Mouse (Mus musculus): ENCODE measurements around the gene Zc3hav1l. TPM values are rescaled to one million over a fixed set of nuclear protein-coding genes. Genes with fewer than 3 reads are reported as not detected.

Zc3hav1l gene
- polyA plus RNA-seq (2016; fragmentation: Nextera tagmentation; extraction: Ambion mirVana), result 15.6 and 17.6 TPM in 2 replicates

DNA sequence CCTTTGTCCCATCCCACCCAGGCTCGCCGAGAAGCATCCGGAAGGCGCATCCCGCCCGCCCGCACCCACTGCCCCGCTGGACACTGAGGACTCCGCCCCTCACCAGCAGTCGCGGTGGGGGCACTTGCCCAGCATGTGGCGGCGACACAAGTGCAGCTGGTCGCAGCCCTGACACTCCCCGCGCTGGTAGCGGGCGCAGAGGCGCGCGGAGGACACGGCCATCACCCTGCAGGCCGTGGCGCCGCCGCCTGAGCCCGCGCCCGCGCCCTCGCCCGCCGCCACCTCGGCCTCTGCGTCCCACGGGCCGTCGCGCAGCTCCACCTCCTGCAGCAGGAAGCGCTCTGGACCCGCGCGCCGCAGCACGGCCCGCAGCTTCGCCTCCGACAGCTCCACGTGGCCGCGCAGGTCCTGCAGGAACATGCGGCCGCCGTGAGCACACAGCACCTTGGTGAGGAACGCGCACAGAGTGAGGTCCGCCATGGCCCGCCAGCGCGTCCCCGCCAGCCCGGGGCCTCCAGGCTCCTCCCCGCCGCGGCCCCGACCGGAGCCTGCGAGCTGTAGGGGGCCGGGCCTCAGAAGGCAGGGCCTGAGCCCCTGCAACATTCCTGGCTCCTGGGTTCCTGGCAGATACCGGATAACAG, at the start of gene Zc3hav1l:
Gene Zc3hav1l (minus strand): TSS at position 499 of the 641 bp plus-strand sequence.
- H3K9me3 ChIP-seq, result no peaks in the 10 kb centered on the region
- peak within 1 kb of the TSS; percentile 99 for H3K27ac ChIP-seq
- no peaks in the 10 kb centered on the region for H3K27me3 ChIP-seq
- peaks cover 30% of the 10 kb centered on the region for H3K36me3 ChIP-seq
- ATAC-seq (ENCODE audit: insufficient number of reproducible peaks, insufficient read depth, low FRiP score, low TSS enrichment), result peak; percentile 96
- H3K4me1 ChIP-seq, result peaks cover 4% of the 10 kb centered on the region; the same call in 1 of the 2 replicates
- H3K4me3 ChIP-seq, result peak within 1 kb of the TSS; percentile 74
- peak within 1 kb of the TSS; percentile 58 for H3K4me2 ChIP-seq (replicated peaks)
- WGBS, result under 1% methylated on average over 54 of the region's 70 CpGs
- peak within 1 kb of the TSS; percentile 94 for H3K9ac ChIP-seq

DNA sequence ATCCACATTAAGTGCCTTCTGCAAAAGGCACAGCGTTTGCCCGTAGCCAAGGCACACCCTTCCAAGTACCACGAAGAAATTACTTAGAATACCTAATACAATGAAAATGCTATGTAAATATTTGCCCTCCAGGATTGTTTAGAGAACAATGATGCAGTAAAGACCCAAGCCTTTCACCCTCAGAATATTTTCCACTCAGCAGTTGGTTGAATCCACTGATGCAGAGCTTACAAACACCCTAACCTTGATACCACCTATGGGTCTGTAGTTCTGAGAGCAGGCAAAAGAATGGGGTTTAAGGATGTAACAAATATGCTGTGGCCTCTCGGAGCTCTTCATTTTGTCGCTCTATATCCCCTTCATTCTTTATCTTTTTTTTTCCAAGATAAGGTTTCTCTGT, 48.8 kb upstream of the Zc3hav1l start:
- peaks cover 24% of the 10 kb centered on the region for H3K27me3 ChIP-seq
- no peak for ATAC-seq (ENCODE audit: insufficient number of reproducible peaks, insufficient read depth, low FRiP score, low TSS enrichment)
- H3K4me2 ChIP-seq (replicated peaks), result no peak overlapping the region
- H3K4me1 ChIP-seq, result no peaks in the 10 kb centered on the region
- H3K9me3 ChIP-seq, result no peaks in the 10 kb centered on the region
- no peak overlapping the region for H3K9ac ChIP-seq
- 76% methylated on average over 5 of the region's 5 CpGs for WGBS
- H3K36me3 ChIP-seq, result no peaks in the 10 kb centered on the region
- H3K27ac ChIP-seq, result no peak overlapping the region
- H3K4me3 ChIP-seq, result no peak overlapping the region

DNA sequence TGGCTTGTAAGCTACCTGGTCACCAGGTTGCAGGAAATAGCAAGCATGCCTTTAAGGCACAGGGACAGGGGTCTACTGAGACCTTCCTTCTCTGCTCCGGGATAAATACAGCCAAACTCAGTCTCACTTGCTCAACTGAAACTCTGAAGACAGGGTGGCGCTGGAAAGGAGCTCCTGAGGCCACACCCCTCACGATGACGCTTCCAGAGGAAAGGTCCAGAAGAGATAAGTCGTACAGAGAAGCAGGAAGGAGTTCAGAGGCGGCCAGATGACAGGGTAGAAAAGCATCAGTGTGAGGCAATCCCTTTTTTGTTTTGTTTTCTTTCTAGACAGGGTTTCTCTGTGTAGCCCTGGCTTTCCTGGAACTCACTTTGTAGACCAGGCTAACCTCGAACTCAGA, 46.7 kb upstream of the Zc3hav1l start:
- Histone ChIP-seq H3K9ac (no peak overlapping the region), H3K4me3 (no peak overlapping the region), H3K4me2 (replicated peaks) (no peak overlapping the region), H3K9me3 (no peaks in the 10 kb centered on the region), H3K27ac (no peak overlapping the region), H3K4me1 (no peaks in the 10 kb centered on the region), H3K27me3 (peaks cover 7% of the 10 kb centered on the region; the same call in 1 of the 2 replicates), H3K36me3 (no peaks in the 10 kb centered on the region)
- WGBS, result 50% methylated on average over 7 of the region's 7 CpGs
- no peak for ATAC-seq (ENCODE audit: insufficient number of reproducible peaks, insufficient read depth, low FRiP score, low TSS enrichment)

DNA sequence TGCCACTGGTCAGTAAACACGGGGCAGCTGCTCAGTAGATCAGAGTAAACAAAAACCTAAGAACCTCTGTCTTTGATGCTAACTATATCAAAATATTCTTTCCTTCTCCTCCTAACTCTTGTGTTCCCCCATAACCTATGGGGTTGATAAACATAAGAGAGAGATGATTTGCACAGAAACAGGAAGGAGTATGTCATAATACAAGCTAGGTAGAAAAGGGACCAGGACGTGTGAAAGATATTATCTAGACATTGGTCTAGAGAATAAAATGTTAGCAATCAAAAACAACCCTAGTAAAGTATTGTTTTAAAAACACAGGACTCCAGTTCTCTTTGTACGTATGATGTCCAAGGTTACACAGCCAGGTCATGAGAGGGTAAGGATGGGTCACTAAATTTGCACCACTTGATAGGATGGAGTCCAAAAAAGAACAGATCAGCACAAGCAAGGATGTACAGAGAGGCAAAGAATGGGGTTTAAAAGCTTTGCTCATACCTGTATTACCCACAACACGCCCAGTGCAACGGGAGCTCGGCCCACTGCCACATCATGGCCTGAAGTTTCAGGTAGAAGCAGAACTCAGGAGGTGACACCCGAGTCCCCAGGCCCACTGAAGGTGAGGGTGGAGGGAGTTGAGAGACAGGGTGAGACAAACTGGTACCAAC, 45.1 kb upstream of the Zc3hav1l start:
- no peak overlapping the region for H3K4me3 ChIP-seq
- no peaks in the 10 kb centered on the region for H3K36me3 ChIP-seq
- WGBS, result 82% methylated on average over 7 of the region's 7 CpGs
- no peak for ATAC-seq (ENCODE audit: insufficient number of reproducible peaks, insufficient read depth, low FRiP score, low TSS enrichment)
- no peaks in the 10 kb centered on the region for H3K9me3 ChIP-seq
- no peak overlapping the region for H3K4me2 ChIP-seq (replicated peaks)
- H3K27ac ChIP-seq, result no peak overlapping the region
- no peak overlapping the region for H3K9ac ChIP-seq
- H3K4me1 ChIP-seq, result no peaks in the 10 kb centered on the region
- no peaks in the 10 kb centered on the region for H3K27me3 ChIP-seq

DNA sequence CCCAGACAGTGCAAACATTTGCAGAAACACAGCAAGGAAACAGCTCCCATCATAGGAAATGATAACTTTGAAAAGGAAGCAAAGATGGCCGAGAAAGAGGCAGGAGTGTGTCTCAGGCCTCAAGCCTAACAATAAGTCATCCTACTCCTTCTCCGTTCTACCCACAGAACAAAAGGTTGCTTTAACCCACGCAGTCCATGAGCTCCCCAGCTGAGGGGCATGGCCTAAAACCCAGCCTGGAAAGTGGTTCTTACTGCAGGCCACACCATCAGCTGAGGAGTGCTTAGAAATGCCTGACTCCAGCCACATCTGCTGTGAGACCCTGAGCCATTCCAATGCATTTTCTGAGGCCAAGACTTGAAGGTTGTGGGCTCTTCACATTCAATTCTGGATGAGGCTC, 44.5 kb upstream of the Zc3hav1l start:
- H3K9me3 ChIP-seq, result no peaks in the 10 kb centered on the region
- 56% methylated on average over 3 of the region's 3 CpGs for WGBS

DNA sequence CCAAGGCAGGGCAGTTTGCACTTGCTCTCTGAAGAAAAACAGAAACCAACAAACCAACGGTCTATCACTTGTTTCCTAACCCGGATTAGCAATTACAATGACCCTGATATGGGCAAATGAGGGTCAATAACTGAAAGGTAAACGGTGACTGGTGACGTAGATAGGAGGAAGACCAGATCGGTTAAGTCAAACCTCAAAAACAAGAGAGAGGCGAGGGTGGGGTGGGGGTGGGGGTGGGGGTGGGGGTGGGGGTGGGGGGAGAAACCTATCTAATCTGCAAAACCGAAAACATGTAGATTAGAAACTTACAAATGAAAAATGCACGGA, 43.6 kb upstream of the Zc3hav1l start:
- WGBS, result 78% methylated on average over 7 of the region's 8 CpGs
- H3K27ac ChIP-seq, result no peak overlapping the region
- H3K4me3 ChIP-seq, result no peak overlapping the region
- H3K36me3 ChIP-seq, result no peaks in the 10 kb centered on the region
- H3K27me3 ChIP-seq, result no peaks in the 10 kb centered on the region
- no peak overlapping the region for H3K4me2 ChIP-seq (replicated peaks)
- no peaks in the 10 kb centered on the region for H3K9me3 ChIP-seq
- H3K9ac ChIP-seq, result no peak overlapping the region
- ATAC-seq (ENCODE audit: insufficient number of reproducible peaks, insufficient read depth, low FRiP score, low TSS enrichment), result no peak
- no peaks in the 10 kb centered on the region for H3K4me1 ChIP-seq

More for the DNA sequence above, 44.5 kb upstream of the Zc3hav1l start:
- H3K9ac ChIP-seq, result no peak overlapping the region
- H3K36me3 ChIP-seq, result no peaks in the 10 kb centered on the region
- H3K4me1 ChIP-seq, result no peaks in the 10 kb centered on the region
- H3K4me2 ChIP-seq (replicated peaks), result no peak overlapping the region
- H3K4me3 ChIP-seq, result no peak overlapping the region
- no peak overlapping the region for H3K27ac ChIP-seq
- no peak for ATAC-seq (ENCODE audit: insufficient number of reproducible peaks, insufficient read depth, low FRiP score, low TSS enrichment)
- H3K27me3 ChIP-seq, result no peaks in the 10 kb centered on the region

DNA sequence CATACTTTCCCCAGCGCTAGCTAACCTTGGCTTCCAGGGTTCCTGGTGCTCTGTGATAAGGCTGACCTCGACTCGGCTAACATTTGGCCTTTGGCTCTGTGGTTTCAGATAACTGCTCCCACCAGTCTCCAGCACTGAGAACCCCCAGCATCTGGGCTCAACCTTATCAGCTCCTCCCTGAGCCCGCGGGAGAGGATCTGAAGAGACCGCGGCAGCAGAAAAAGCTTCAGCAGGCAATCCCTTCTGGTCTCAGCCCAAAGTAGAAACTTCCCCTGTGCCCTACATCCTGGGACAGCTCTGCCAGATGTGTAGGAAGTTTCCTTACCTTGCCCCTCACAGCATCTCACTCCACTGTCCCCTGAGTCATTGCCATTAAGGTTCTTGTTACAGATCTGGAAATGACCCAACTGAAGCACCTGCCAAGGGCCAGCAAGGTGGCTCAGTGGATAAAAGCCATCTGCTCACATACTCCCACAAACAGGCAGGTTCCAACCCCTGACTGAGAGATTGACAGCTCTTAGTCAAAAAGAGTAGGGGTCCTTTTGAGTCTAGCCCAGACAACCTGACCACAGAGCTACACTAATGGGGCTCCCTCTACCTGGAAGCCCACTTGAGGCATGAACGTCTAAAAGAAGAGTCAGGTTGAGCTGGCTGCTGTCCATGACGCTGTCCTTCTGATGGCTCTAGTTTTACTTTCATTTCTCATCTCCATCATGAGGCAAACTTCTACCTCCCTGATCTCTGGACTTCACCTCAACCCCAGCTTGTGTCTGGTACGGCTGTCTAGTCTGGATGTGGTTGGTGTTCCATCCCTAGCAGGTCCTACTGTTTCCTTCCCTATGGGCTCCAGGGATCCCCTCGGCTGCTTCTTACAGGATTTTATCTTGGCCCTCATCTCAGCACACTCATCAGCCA, 42.9 kb upstream of the Zc3hav1l start:
- WGBS, result 68% methylated on average over 11 of the region's 11 CpGs
- Histone ChIP-seq H3K27me3 (no peaks in the 10 kb centered on the region), H3K4me3 (no peak overlapping the region), H3K4me2 (replicated peaks) (no peak overlapping the region), H3K4me1 (no peaks in the 10 kb centered on the region), H3K27ac (no peak overlapping the region), H3K36me3 (no peaks in the 10 kb centered on the region), H3K9me3 (no peaks in the 10 kb centered on the region), H3K9ac (no peak overlapping the region)
- no peak for ATAC-seq (ENCODE audit: insufficient number of reproducible peaks, insufficient read depth, low FRiP score, low TSS enrichment)

DNA sequence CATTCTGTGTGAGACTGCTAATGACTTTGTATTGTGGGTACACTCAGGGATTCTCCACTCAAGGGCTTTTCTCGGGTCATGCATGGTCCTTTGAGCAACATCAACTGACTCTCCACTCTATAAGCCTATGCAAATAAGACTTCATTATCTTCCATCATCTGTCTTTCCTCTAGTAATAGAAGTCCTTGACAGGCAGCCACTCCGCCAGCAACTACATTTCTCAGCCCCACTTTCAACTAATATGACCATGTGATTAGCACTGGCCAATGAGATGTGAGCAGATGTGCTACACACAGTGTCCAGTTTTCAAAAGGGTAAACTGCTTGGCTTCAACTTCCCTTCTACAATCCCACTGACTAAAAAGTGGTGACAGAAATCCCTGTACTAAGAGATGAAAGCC, 40.0 kb upstream of the Zc3hav1l start:
- H3K4me3 ChIP-seq, result no peak overlapping the region
- H3K36me3 ChIP-seq, result no peaks in the 10 kb centered on the region
- H3K4me2 ChIP-seq (replicated peaks), result no peak overlapping the region
- ATAC-seq (ENCODE audit: insufficient number of reproducible peaks, insufficient read depth, low FRiP score, low TSS enrichment), result no peak
- WGBS, result 75% methylated on average over 2 of the region's 2 CpGs
- H3K9me3 ChIP-seq, result no peaks in the 10 kb centered on the region
- H3K27ac ChIP-seq, result no peak overlapping the region
- H3K27me3 ChIP-seq, result no peaks in the 10 kb centered on the region
- H3K4me1 ChIP-seq, result no peaks in the 10 kb centered on the region
- H3K9ac ChIP-seq, result no peak overlapping the region

DNA sequence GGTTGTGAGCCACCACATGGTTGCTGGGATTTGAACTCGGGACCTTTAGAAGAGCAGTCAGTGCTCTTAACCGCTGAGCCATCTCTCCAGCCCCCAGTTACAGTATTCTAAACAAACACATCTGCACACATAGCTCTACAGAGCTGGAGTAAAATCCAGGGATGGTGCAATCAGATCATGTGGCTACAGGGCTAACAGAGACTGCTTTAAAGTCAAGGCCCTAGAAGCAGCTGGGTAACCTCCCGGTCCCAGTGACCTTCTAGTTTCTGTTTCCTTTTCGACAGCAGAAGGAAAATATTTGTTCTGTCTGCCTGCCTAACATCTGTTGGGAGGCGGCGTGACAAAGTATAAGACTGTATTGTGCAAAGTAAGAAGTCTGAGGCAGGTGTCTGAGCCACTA, 38.9 kb upstream of the Zc3hav1l start:
- Histone ChIP-seq H3K4me2 (replicated peaks) (no peak overlapping the region), H3K9ac (no peak overlapping the region), H3K4me3 (no peak overlapping the region), H3K36me3 (no peaks in the 10 kb centered on the region), H3K9me3 (no peaks in the 10 kb centered on the region), H3K4me1 (no peaks in the 10 kb centered on the region), H3K27ac (no peak overlapping the region), H3K27me3 (no peaks in the 10 kb centered on the region)
- ATAC-seq (ENCODE audit: insufficient number of reproducible peaks, insufficient read depth, low FRiP score, low TSS enrichment), result no peak
- WGBS, result 68% methylated on average over 6 of the region's 6 CpGs

DNA sequence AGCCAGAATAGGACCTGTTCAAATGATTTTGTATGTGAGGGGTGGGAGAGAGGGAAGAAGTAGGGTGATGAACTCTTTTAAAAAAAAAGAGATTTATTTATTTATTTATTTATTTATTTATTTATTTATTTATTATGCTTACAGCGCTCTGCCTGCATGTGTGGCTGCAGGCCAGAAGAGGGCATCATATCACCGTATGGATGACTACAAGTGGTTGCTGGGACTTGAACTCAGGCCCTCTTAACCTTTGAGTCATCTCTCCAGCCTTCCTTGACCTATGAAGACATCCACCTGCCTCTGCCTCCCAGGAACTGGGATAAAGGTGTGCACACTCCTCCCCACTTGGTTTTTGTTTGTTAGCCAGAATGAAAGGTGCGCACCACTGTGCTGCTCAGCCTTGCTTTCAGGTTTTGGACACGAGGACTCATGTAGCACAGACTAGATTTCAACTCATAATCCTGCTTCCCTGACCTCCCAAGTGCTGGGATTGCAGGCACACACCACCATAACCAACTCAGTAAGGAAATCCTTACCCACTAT, 38.2 kb upstream of the Zc3hav1l start:
- Histone ChIP-seq H3K36me3 (no peaks in the 10 kb centered on the region), H3K27me3 (no peaks in the 10 kb centered on the region), H3K4me3 (no peak overlapping the region), H3K4me1 (no peaks in the 10 kb centered on the region), H3K27ac (no peak overlapping the region), H3K4me2 (replicated peaks) (no peak overlapping the region), H3K9me3 (no peaks in the 10 kb centered on the region), H3K9ac (no peak overlapping the region)
- ATAC-seq (ENCODE audit: insufficient number of reproducible peaks, insufficient read depth, low FRiP score, low TSS enrichment), result no peak
- 87% methylated on average over 4 of the region's 4 CpGs for WGBS

DNA sequence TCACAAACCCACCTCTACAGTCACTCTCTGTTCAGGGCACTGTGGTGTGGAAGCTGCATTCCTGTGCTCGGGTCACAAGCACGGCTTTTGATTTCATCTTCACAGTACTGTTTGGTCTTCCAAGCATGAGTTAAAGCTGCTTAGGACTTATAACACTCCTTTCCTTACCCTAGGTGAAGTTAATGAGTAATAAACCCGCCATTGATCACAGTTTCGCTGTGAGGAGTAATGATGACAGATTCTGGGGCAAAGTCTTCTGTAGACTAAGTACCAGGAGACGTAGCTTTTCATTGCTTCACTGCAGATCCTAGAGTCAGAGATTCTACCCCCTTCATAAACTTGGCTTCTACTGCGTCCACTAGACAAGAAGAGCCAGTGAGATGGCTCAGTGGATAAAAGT, 36.2 kb upstream of the Zc3hav1l start:
- H3K36me3 ChIP-seq, result no peaks in the 10 kb centered on the region
- WGBS, result 87% methylated on average over 6 of the region's 6 CpGs
- no peak overlapping the region for H3K9ac ChIP-seq
- no peak overlapping the region for H3K27ac ChIP-seq
- H3K4me3 ChIP-seq, result no peak overlapping the region
- H3K27me3 ChIP-seq, result no peaks in the 10 kb centered on the region
- no peak for ATAC-seq (ENCODE audit: insufficient number of reproducible peaks, insufficient read depth, low FRiP score, low TSS enrichment)
- H3K4me2 ChIP-seq (replicated peaks), result no peak overlapping the region
- no peaks in the 10 kb centered on the region for H3K4me1 ChIP-seq
- no peaks in the 10 kb centered on the region for H3K9me3 ChIP-seq
